Mouse (Mus musculus) cerebellum, adult 18-20 months (tissue): ENCODE results near the gene Thrsp.
A peak's percentile ranks its signal among the peaks of the same experiment; 100 is the strongest.
"Not testable (repeated sequence)": the region's sequence is repeated elsewhere in the genome, so short reads cannot be mapped to it uniquely, and the experiment has no call there.

Source experiments
- DNase-seq, 2 experiments: peaks; one replicate each; pipeline ENCODE4 v3.0.0; 2021

Thrsp gene

GRCm38 (mm10) chr7:97416906-97417777 lies at the start of gene Thrsp:
Gene Thrsp (minus strand): TSS chr7:97417730.
- peak; percentile 93 to 96 for DNase-seq

DNA sequence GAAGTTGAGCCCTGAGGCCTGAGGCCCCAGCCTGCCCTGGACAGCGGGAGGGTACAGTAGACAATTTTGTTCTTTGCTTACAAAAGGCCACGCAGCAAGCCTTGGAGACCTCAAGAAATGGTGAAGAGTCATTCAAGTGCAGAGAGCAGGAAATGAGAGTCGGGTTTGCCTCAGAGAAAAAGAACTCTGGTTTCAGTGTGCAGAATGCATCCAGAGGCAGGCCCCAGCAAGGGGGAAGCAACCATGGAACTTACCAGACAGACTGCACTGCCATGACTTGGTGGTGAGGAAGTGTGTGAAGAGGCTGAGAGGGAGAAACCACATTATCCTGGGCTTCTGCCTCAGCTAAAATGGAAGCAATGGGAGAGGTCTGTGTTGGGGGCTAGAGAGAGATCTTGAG lies 38.0 kb upstream of the Thrsp start:
- DNase-seq = no peak

DNA sequence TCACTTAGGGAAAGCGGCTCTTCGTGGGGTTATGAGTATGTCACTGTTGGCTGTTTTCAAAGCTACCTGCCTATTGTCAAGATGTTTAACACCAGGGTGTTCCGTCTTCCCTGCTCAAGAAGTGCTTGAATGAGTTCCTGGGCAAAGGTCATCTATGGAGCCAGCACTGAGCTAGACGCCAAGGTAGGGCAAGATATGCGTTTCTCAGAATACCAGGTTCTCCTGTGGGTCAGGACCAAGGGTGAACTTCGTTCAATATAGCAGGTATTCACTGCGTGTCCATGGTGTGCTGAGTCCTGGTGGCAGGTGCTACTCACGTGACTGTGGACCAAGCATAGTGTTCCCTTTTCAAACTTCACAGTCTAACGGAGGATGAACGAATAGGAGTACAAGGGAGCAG lies 37.3 kb upstream of the Thrsp start:
- no peak for DNase-seq

DNA sequence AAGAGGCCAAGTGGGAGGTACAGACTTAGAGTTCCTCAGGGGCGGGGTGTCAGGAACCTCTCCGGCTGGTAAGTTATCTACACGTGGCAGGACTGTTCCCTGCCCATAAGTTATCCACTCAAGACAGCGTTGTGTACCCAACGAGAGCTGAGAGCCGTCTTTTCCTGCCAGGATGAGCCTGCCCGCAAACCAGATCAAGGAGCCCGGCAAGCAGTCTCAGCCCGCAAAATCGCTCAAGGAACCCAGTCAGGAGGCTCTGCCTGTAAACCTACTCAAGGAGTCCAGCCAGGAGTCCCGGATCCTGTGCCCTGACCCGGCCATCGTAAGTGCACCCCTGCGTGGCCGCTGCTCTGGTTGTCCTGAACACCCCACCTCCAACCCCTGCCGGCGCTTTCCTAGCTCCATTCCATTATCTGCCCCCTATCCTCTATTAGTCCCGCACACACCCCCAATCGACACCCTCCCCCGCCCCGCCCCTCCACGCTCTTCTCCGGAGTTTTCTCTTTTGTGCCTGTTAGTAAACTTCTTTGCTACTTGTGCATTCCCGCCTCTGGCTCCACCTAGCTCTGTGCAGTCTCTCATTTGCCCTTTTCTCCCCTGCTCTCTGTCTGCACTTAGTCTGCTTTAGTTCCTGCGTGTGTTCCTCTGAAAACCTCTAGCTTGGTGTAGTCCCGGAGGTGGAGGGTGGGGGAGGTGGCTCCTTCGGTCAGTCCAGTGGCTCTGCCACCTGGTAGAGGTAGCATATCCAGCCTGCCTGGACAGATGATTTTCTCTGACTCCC lies 35.8 kb upstream of the Thrsp start:
- no peak for DNase-seq

DNA sequence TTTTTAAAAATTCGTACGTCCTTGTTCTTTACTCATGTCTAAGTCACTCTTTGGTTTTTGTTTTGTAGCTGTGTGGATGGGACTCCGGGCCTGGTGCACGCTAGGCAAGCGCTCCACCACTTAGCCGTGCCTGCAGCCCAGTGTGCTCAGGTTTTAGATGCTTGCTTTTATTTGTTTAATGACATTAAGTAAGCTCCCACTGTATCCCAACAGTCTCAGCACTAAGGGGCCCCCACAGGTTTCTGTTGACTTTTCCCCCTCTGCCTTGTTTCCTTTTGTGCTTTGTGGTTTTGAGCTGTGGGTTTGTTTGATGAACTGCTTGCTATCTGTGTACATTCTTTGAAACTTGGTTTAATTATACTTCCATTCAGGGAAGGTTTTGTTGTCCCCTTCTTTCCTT lies 34.7 kb upstream of the Thrsp start:
- no peak for DNase-seq

- DNase-seq = not testable (repeated sequence)
Observed at GRCm38 (mm10) chr7:97451023-97451422, 33.5 kb upstream of the Thrsp start, which contains the start of gene Kctd14. Gene Kctd14 (plus strand): TSS chr7:97451323.

- no peak for DNase-seq
Observed at GRCm38 (mm10) chr7:97447050-97447531, 29.6 kb upstream of the Thrsp start.

GRCm38 (mm10) chr7:97446171-97446925 lies 28.8 kb upstream of the Thrsp start:
- DNase-seq = peak; percentile 77 to 80

DNA sequence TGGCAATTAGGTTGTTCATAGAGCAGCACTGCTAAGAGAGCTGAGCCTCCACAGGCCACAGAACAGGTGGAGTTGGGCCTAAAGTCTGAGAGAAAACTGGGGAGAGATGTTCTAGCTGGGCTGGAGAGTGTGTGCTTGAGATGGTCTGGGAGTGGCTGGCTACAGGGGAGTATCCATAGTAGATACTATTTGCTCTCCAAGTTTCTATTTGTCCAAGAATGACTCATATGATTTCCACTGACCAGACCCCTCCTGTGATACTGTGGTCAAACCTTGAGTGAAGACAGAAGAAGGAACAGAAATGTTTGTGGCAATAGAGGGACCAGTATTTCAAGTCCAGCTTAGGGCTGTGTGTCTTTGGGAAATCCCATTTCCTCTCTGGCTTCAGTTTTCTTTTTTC lies 21.5 kb upstream of the Thrsp start:
- DNase-seq = no peak

- DNase-seq = no peak
Observed at GRCm38 (mm10) chr7:97434517-97434916, 17.0 kb upstream of the Thrsp start.

DNA sequence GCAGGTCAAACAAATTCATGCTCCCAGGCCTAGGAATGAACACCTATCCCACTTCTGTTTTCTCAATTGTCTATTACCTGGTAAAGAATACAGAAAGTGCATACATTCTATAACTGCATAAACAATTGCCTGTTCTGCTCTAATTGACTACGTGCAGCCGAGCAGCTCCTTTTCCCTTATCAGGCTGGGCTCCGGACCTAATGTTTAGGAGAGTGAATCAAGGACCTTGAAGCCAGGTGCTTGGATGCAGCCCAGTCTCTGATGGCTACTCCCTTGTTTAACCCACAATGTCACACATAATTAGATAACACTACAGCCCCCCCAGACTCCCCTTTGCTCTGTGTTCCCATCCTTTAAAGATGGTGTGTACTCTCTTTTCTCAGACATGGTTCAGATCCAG lies 16.0 kb upstream of the Thrsp start:
- DNase-seq = not testable (repeated sequence)

DNA sequence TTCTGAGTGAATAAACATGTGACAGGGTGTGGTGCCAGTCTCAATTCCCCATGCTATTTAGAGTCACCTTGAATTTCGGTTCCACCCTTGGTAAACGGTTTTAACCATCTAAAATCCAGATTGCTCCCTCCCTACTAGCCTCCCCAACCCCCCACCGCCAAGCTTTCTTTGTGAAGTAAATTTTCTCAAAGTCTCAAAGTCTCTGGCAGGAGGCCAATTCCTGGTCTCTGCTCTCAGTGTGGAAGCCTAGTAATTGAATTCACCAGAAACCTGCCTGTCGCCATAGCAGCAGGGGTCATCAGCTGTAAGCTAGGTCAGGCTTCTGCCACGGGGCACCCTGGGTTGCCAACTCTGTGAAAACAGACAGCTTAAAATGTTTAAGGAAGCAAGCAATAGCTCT lies 12.2 kb upstream of the Thrsp start:
- no peak for DNase-seq

- DNase-seq = peak; percentile 64 to 76
Observed at GRCm38 (mm10) chr7:97427778-97428420, 10.4 kb upstream of the Thrsp start.

- DNase-seq = peak in 1 of 2 experiments; percentile 23
Observed at GRCm38 (mm10) chr7:97427296-97427695, 9.8 kb upstream of the Thrsp start.

DNA sequence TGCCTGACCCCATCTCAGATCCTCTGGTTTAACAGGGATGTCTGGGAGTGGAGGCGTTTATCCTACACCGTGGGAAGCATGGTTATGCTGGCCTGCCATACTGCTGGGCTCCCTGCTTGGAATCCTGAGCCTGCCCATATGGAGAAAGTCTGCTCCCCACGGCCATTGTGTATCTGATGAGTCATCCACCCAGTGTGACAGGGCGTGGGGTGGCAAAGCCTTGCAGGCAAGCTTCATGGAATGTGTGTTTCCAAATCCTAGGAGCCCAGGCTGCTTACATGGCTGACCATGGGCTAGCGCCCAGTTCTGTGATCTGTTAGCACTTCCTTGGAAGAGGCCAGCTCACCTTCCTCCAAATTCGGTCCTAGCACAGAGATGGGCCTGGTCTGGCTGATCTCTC lies 9.0 kb upstream of the Thrsp start:
- peak; percentile 61 to 68 for DNase-seq

- DNase-seq = peak; percentile 86 to 93
Observed at GRCm38 (mm10) chr7:97424621-97425245, 7.2 kb upstream of the Thrsp start.

GRCm38 (mm10) chr7:97423754-97424153 lies 6.2 kb upstream of the Thrsp start:
- DNase-seq = no peak

GRCm38 (mm10) chr7:97420958-97421651 lies 3.6 kb upstream of the Thrsp start:
- DNase-seq = peak; percentile 74 to 78

GRCm38 (mm10) chr7:97420406-97420805 lies 2.9 kb upstream of the Thrsp start:
- no peak for DNase-seq

DNA sequence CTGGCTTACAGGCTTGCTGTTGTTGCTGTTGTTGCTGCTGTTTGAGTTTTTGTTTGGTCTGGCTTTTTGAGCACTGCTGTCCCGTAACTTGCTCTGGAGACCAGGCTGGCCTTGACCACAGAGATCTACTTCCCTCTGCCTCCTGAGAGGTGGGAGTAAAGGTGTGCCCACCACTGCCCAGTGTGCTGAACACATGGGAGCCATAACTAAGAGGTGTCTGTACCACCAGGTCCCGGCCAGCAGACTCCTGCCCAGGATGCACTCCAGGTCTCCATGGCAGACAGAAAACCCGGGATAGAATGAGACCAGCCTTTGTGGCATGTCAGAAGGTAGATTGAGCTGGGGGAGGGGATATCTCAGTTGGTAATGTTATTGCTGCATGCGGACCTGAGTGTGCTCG lies 1.6 kb upstream of the Thrsp start:
- DNase-seq = no peak

- no peak for DNase-seq
Observed at GRCm38 (mm10) chr7:97418717-97419116, 1.2 kb upstream of the Thrsp start.
